Mouse (Mus musculus): ENCODE data around the gene Ccdc78. TPM values are rescaled to one million over a fixed set of nuclear protein-coding genes. Genes with fewer than 3 reads are reported as not detected.

Gene Ccdc78
- polyA plus RNA-seq, 1 experiment from 2014 or later, result 0.11 TPM

DNA sequence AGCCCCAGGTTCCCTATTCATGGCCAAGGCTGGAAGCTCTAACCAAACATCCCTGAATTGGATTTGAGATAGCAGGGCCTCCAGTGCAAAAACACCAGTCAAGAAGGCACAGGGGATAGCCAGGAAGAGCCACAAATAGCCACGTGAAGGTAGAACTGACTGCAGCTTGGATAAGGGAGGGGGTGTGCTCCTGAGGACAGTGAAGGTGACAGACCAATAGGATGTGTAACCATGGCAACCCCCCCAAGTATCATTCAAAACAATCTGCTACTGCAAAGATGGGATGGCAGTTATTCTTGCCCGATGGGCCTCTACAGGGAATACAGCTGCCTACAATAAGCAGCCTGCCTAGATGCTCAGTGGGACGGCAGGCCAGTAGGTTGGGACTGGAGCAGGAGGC lies 51.2 kb downstream of the Ccdc78 start:
- Histone ChIP-seq H3K4me3 (ENCODE audit: low read depth, low read length) (no peak overlapping the region), H3K9me3 (ENCODE audit: control insufficient read depth, low read length) (no peaks in the 10 kb centered on the region), H3K27me3 (ENCODE audit: control insufficient read depth, insufficient read depth, low read length) (no peaks in the 10 kb centered on the region; the same call in 1 of the 2 replicates), H3K36me3 (ENCODE audit: control insufficient read depth, insufficient read depth, low read length) (peaks cover 25% of the 10 kb centered on the region), H3K9ac (ENCODE audit: low read length) (no peak overlapping the region), H3K4me2 (peak overlapping the region; percentile 52; the same call in 1 of the 2 replicates), H3K27ac (ENCODE audit: low read depth, low read length) (no peak overlapping the region), H3K4me1 (ENCODE audit: control insufficient read depth, insufficient read depth, low read length) (peaks cover 39% of the 10 kb centered on the region)
- WGBS, result 40% methylated on average over 3 of the region's 3 CpGs
- no peak for DNase-seq (ENCODE audit: low spot score, missing footprints)
- ATAC-seq (ENCODE audit: low FRiP score), result no peak

DNA sequence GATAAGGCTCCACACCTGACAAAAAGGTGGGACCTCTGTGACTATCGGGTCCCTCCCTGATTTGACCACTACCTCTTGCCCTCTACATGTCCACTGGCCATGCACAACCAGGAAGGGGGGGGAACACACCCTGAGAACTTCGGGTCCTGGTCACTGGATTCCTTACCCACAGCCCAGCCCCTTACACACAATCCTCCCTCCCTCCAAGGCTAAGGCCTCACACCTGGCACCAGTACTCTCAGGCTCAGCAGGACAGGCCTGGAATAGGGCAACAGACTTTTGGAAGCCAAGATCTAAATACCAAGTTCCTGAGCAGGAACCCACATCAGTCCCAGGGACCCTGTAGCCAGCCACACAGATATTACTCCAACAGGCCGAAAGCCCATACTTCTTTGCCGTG lies 52.5 kb downstream of the Ccdc78 start:
- ATAC-seq (ENCODE audit: low FRiP score) (no peak), DNase-seq (ENCODE audit: low spot score, missing footprints) (no peak)
- Histone ChIP-seq H3K4me2 (no peak overlapping the region), H3K9me3 (ENCODE audit: control insufficient read depth, low read length) (no peaks in the 10 kb centered on the region), H3K4me1 (ENCODE audit: control insufficient read depth, insufficient read depth, low read length) (peaks cover 43% of the 10 kb centered on the region), H3K4me3 (ENCODE audit: low read depth, low read length) (no peak overlapping the region), H3K27ac (ENCODE audit: low read depth, low read length) (no peak overlapping the region), H3K9ac (ENCODE audit: low read length) (no peak overlapping the region), H3K36me3 (ENCODE audit: control insufficient read depth, insufficient read depth, low read length) (peaks cover 25% of the 10 kb centered on the region), H3K27me3 (ENCODE audit: control insufficient read depth, insufficient read depth, low read length) (no peaks in the 10 kb centered on the region; the same call in 1 of the 2 replicates)
- WGBS, result 88% methylated on average over 4 of the region's 4 CpGs

DNA sequence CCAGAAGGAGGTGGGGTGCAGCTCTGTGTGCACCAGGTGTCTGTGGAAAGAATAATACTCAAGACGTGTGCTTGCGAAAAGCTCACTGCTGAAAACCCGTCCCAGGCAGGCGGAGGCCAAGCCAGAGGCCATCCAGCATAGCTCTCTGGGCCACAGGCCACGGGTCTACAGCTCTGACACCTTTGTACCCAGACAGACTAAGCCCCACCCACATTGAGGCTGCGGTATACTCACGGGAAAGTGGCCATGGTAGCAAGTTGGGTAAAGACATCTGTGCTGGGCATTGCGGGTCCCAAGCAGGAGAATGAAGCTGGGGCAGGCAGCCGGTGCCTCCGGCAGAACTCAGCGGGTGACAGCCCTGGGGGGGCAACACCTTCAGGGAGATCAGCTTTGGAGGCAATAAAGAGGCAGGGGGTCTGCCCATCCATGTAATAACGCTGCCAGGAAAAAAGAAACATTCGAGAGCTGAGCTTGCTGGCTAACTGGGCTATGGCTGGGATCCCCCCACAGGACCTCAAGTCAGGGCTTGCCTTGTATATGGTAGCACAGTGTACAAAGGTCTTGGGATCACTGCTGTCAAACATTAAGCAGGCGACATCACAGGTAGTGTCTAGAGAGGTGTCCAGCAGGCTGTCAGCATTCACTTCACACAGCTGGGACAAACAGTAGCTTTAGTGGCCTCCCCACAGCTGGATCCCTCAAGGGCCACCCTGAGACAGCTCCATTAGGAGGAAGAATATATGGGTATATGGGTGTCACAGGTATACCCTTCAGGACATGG lies 53.3 kb downstream of the Ccdc78 start:
- peaks cover 25% of the 10 kb centered on the region for H3K36me3 ChIP-seq (ENCODE audit: control insufficient read depth, insufficient read depth, low read length)
- whole genome bisulfite sequencing, result 89% methylated on average over 14 of the region's 14 CpGs
- H3K9ac ChIP-seq (ENCODE audit: low read length), result no peak overlapping the region

More for the DNA sequence above, 53.3 kb downstream of the Ccdc78 start:
- no peaks in the 10 kb centered on the region for H3K9me3 ChIP-seq (ENCODE audit: control insufficient read depth, low read length)
- H3K4me1 ChIP-seq (ENCODE audit: control insufficient read depth, insufficient read depth, low read length), result peaks cover 36% of the 10 kb centered on the region
- no peaks in the 10 kb centered on the region; the same call in 1 of the 2 replicates for H3K27me3 ChIP-seq (ENCODE audit: control insufficient read depth, insufficient read depth, low read length)
- no peak overlapping the region for H3K4me2 ChIP-seq
- ATAC-seq (ENCODE audit: low FRiP score) (no peak), DNase-seq (ENCODE audit: low spot score, missing footprints) (no peak)
- no peak overlapping the region for H3K4me3 ChIP-seq (ENCODE audit: low read depth, low read length)
- no peak overlapping the region for H3K27ac ChIP-seq (ENCODE audit: low read depth, low read length)

Small RNA genes lying within 50 kb of the gene (microRNA-seq; reads per million reads assigned to microRNA genes)
- gene Gm25083, result not detected
- 0.57 reads per million for gene Mir3082
- not detected for gene Mir6966

Other genes starting within 250 kb of the Ccdc78 start
- 2.0 and 2.1 TPM in 2 replicates for gene Sox8, start 215.9 kb upstream of the Ccdc78 start, polyA plus RNA-seq (2014; fragmentation: Nextera tagmentation; extraction: Ambion mirVana)
- gene Lmf1, start 207.5 kb upstream of the Ccdc78 start, polyA plus RNA-seq (2014; fragmentation: Nextera tagmentation; extraction: Ambion mirVana), result 19.2 and 20.6 TPM in 2 replicates
- gene Gng13, start 69.4 kb upstream of the Ccdc78 start, polyA plus RNA-seq (2014; fragmentation: Nextera tagmentation; extraction: Ambion mirVana), result 0.77 and 1.3 TPM in 2 replicates
- gene Chtf18, start 59.2 kb upstream of the Ccdc78 start, polyA plus RNA-seq (2014; fragmentation: Nextera tagmentation; extraction: Ambion mirVana), result 15.0 and 17.3 TPM in 2 replicates
- 16.0 and 19.8 TPM in 2 replicates for gene Rpusd1, start 58.9 kb upstream of the Ccdc78 start, polyA plus RNA-seq (2014; fragmentation: Nextera tagmentation; extraction: Ambion mirVana)
- not detected in 2 replicates for gene Mslnl, start 50.5 kb upstream of the Ccdc78 start, polyA plus RNA-seq (2014; fragmentation: Nextera tagmentation; extraction: Ambion mirVana)
- gene Msln, start 32.2 kb upstream of the Ccdc78 start, polyA plus RNA-seq (2014; fragmentation: Nextera tagmentation; extraction: Ambion mirVana), result not detected in 2 replicates
- 22.2 and 23.4 TPM in 2 replicates for gene Narfl, start 12.8 kb upstream of the Ccdc78 start, polyA plus RNA-seq (2014; fragmentation: Nextera tagmentation; extraction: Ambion mirVana)
- gene Haghl, start 907 bp upstream of the Ccdc78 start, polyA plus RNA-seq (2014; fragmentation: Nextera tagmentation; extraction: Ambion mirVana), result 76.4 and 77.1 TPM in 2 replicates
- gene Fam173a, start 6.3 kb downstream of the Ccdc78 start, polyA plus RNA-seq (2014; fragmentation: Nextera tagmentation; extraction: Ambion mirVana), result 69.1 and 71.4 TPM in 2 replicates
- gene AC134908.4, start 9.1 kb downstream of the Ccdc78 start, polyA plus RNA-seq (2014; fragmentation: Nextera tagmentation; extraction: Ambion mirVana), result not detected in 2 replicates
- gene Metrn, start 10.6 kb downstream of the Ccdc78 start, polyA plus RNA-seq (2014; fragmentation: Nextera tagmentation; extraction: Ambion mirVana), result 21.3 and 32.1 TPM in 2 replicates
- gene Fbxl16, start 22.5 kb downstream of the Ccdc78 start, polyA plus RNA-seq (2014; fragmentation: Nextera tagmentation; extraction: Ambion mirVana), result 11.2 and 12.0 TPM in 2 replicates
- gene Wdr24, start 37.0 kb downstream of the Ccdc78 start, polyA plus RNA-seq (2014; fragmentation: Nextera tagmentation; extraction: Ambion mirVana), result 23.7 and 27.4 TPM in 2 replicates
- gene Jmjd8, start 42.3 kb downstream of the Ccdc78 start, polyA plus RNA-seq (2014; fragmentation: Nextera tagmentation; extraction: Ambion mirVana), result 50.3 and 54.1 TPM in 2 replicates
- 280 and 296 TPM in 2 replicates for gene Stub1, start 46.8 kb downstream of the Ccdc78 start, polyA plus RNA-seq (2014; fragmentation: Nextera tagmentation; extraction: Ambion mirVana)
- gene Rhbdl1, start 50.7 kb downstream of the Ccdc78 start, polyA plus RNA-seq (2014; fragmentation: Nextera tagmentation; extraction: Ambion mirVana), result 2.3 and 3.2 TPM in 2 replicates
- gene Gm20683, start 55.2 kb downstream of the Ccdc78 start, polyA plus RNA-seq (2014; fragmentation: Nextera tagmentation; extraction: Ambion mirVana), result 0.63 and 1.2 TPM in 2 replicates
- 7.0 and 8.7 TPM in 2 replicates for gene Rhot2, start 58.3 kb downstream of the Ccdc78 start, polyA plus RNA-seq (2014; fragmentation: Nextera tagmentation; extraction: Ambion mirVana)
- gene Wdr90, start 74.9 kb downstream of the Ccdc78 start, polyA plus RNA-seq (2014; fragmentation: Nextera tagmentation; extraction: Ambion mirVana), result 15.7 and 17.8 TPM in 2 replicates
- 6.1 and 7.0 TPM in 2 replicates for gene Mcrip2, start 82.2 kb downstream of the Ccdc78 start, polyA plus RNA-seq (2014; fragmentation: Nextera tagmentation; extraction: Ambion mirVana)
- 57.1 and 60.1 TPM in 2 replicates for gene Mettl26, start 88.5 kb downstream of the Ccdc78 start, polyA plus RNA-seq (2014; fragmentation: Nextera tagmentation; extraction: Ambion mirVana)
- gene Wfikkn1, start 94.3 kb downstream of the Ccdc78 start, polyA plus RNA-seq (2014; fragmentation: Nextera tagmentation; extraction: Ambion mirVana), result 0.91 and 1.1 TPM in 2 replicates
- 15.0 and 15.9 TPM in 2 replicates for gene Rab40c, start 133.1 kb downstream of the Ccdc78 start, polyA plus RNA-seq (2014; fragmentation: Nextera tagmentation; extraction: Ambion mirVana)
- 47.2 and 50.9 TPM in 2 replicates for gene Pigq, start 158.4 kb downstream of the Ccdc78 start, polyA plus RNA-seq (2014; fragmentation: Nextera tagmentation; extraction: Ambion mirVana)
- gene Nhlrc4, start 158.4 kb downstream of the Ccdc78 start, polyA plus RNA-seq (2014; fragmentation: Nextera tagmentation; extraction: Ambion mirVana), result 0.37 TPM in 1 of 2 replicates, not detected in the other
- gene A930017K11Rik, start 166.0 kb downstream of the Ccdc78 start, polyA plus RNA-seq (2014; fragmentation: Nextera tagmentation; extraction: Ambion mirVana), result not detected in 2 replicates
- 19.0 and 21.5 TPM in 2 replicates for gene Capn15, start 199.2 kb downstream of the Ccdc78 start, polyA plus RNA-seq (2014; fragmentation: Nextera tagmentation; extraction: Ambion mirVana)